Mouse (Mus musculus): ENCODE results near the gene Litaf. TPM values are rescaled to one million over a fixed set of nuclear protein-coding genes. Genes with fewer than 3 reads are reported as not detected.
"Not testable (repeated sequence)": the region's sequence is repeated elsewhere in the genome, so short reads cannot be mapped to it uniquely, and the experiment has no call there.

Gene Litaf
- polyA plus RNA-seq, 1 experiment, result 102 TPM

DNA sequence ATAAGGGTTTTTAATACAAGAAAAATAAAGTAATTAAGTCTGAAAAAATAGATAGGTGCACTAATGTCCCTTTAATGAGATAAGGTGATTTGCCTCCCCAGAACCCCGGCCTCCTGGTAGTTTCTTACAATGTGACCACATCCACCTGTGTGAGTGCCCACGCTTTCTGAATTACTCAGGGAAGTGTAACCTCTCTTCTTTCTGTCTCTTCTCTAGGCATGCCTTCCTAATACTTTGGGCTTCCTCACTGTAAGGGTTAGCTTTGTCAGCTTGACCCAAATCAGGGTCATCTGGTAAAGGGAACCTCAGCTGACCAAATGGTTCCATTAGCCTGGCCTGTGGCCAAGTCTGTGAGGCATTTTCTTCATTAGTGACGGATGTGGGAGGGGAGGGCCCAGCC lies 51.5 kb downstream of the Litaf start:
- peaks cover 15% of the 10 kb centered on the region for H3K4me1 ChIP-seq (ENCODE audit: control insufficient read depth, insufficient read depth, low read length)
- H3K36me3 ChIP-seq (ENCODE audit: control insufficient read depth, insufficient read depth, low read length, poor library complexity, severe bottlenecking), result no peaks in the 10 kb centered on the region
- no peak overlapping the region for H3K27ac ChIP-seq (ENCODE audit: insufficient read depth, low read length)
- no peak overlapping the region for H3K4me3 ChIP-seq (ENCODE audit: low read depth, low read length)
- H3K9me3 ChIP-seq (replicated peaks; ENCODE audit: control insufficient read depth, insufficient read depth, low read length, poor library complexity, severe bottlenecking), result no peaks in the 10 kb centered on the region
- H3K9ac ChIP-seq (ENCODE audit: low read depth, poor library complexity, severe bottlenecking), result no peak overlapping the region
- TF ChIP-seq EP300 (IDR thresholded peaks at IDR 0.05; ENCODE audit: insufficient read depth, low read depth, low read length), result no peak
- TF ChIP-seq CTCF (IDR thresholded peaks at IDR 0.05; ENCODE audit: low read depth, low read length), result no peak
- no peak for TF ChIP-seq POLR2A (IDR thresholded peaks at IDR 0.05; ENCODE audit: insufficient read depth, low read length)
- H3K27me3 ChIP-seq (ENCODE audit: control insufficient read depth, insufficient read depth, low read length, poor library complexity, severe bottlenecking), result no peaks in the 10 kb centered on the region

DNA sequence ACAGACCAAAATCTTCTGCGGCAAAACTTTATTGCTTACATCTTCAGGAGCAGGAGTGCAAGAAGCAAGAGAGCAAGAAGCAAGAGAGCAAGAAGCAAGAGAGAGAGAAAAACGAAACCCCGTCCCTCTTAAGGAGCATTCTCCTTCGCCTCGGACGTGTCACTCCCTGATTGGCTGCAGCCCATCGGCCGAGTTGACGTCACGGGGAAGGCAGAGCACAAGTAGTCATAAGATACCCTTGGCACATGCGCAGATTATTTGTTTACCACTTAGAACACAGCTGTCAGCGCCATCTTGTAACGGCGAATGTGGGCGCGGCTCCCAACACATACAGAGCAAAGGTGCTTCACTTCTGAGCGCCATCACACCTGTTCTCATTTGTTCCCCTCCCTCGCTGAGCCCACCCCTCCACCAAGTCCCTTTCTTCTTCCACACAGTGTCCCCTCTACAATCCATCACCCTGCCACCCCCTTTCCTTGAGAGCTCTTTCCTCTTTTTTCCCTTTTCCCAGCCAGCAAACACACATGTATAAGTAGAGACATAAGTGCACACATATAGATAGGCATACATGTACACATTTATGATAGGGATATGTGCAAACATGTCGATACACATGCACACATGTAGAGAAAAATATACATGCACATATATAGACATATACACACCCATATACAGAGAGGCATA lies 52.4 kb downstream of the Litaf start:
- Histone ChIP-seq H3K4me1 (ENCODE audit: control insufficient read depth, insufficient read depth, low read length) (peaks cover 14% of the 10 kb centered on the region), H3K9ac (ENCODE audit: low read depth, poor library complexity, severe bottlenecking) (peak overlapping the region; percentile 6; the same call in 1 of the 2 replicates), H3K4me3 (ENCODE audit: low read depth, low read length) (peak overlapping the region; percentile 47; the same call in 1 of the 2 replicates), H3K27ac (ENCODE audit: insufficient read depth, low read length) (peak overlapping the region; percentile 85)
- not testable (repeated sequence) for H3K9me3 ChIP-seq (replicated peaks; ENCODE audit: control insufficient read depth, insufficient read depth, low read length, poor library complexity, severe bottlenecking); H3K36me3 ChIP-seq (ENCODE audit: control insufficient read depth, insufficient read depth, low read length, poor library complexity, severe bottlenecking); H3K27me3 ChIP-seq (ENCODE audit: control insufficient read depth, insufficient read depth, low read length, poor library complexity, severe bottlenecking)

DNA sequence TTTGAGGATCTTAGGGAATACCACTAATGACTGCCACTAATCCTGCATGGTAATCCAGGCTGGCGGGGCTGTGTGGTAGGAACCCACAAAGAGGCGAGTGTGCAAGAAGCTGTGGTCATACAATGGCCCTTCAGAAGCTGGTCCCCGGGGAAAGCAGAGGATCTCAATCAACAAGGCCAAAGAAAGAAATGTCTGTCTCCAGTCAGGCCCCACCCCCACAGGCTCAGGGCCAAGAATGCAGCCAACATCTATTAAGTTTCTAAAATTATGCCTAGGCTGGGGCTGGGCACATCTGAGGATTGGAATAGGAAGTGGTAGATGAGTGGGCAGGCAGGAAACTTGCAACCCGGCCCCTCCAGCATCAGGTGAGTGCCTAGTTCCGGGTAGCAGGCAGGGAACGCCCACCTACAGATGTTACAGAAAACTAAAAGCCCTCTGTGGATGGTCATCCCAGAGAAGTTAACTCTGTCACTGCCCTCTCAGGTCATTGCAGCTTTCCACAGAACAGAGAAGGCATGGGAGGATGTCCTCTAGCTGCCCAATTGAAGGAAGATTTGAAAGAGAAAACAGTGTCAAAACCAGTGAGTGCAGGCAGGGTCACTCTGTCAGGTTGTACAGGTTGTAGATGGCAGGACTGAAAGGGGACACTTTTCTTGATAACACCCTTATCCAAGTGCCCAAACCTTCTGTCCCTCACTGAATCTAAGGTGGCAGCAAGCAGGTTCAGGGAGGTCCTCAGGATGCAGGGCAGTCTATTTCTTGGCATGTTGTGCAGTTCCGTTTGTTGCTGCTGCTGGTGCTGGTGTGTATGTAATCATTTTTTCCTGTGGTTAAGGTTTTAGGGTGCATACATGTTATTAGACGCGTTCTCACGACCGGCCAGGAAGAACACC lies 53.1 kb downstream of the Litaf start:
- Histone ChIP-seq H3K27me3 (ENCODE audit: control insufficient read depth, insufficient read depth, low read length, poor library complexity, severe bottlenecking) (no peaks in the 10 kb centered on the region), H3K4me1 (ENCODE audit: control insufficient read depth, insufficient read depth, low read length) (peaks cover 10% of the 10 kb centered on the region), H3K4me3 (ENCODE audit: low read depth, low read length) (peak overlapping the region; percentile 47), H3K36me3 (ENCODE audit: control insufficient read depth, insufficient read depth, low read length, poor library complexity, severe bottlenecking) (no peaks in the 10 kb centered on the region), H3K27ac (ENCODE audit: insufficient read depth, low read length) (peak overlapping the region; percentile 85), H3K9ac (ENCODE audit: low read depth, poor library complexity, severe bottlenecking) (peak overlapping the region; percentile 6; the same call in 1 of the 2 replicates), H3K9me3 (replicated peaks; ENCODE audit: control insufficient read depth, insufficient read depth, low read length, poor library complexity, severe bottlenecking) (no peaks in the 10 kb centered on the region)
- TF ChIP-seq POLR2A (IDR thresholded peaks at IDR 0.05; ENCODE audit: insufficient read depth, low read length), result no peak
- no peak for TF ChIP-seq CTCF (IDR thresholded peaks at IDR 0.05; ENCODE audit: low read depth, low read length)
- peak; percentile 27; the same call in 1 of the 2 replicates for TF ChIP-seq EP300 (IDR thresholded peaks at IDR 0.05; ENCODE audit: insufficient read depth, low read depth, low read length)

DNA sequence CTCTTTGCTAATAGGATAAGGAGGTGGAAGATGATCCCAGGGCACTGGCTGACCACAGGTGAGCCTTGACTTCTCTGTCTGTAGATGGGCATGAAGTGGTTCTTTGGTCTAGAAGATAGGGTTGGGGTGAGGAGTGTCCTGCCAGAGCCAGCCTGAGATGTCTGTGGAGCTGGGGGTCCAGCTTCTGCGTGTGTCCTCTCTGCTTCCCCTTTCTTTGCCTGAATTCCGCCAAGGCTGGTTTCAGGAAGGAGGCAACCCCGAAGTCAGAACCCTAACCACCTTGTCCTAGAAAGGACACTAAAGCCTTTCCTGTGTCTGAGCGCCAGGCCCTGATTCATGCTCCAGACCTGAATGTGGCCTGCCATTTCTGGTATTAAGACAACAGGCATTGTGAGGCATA lies 54.0 kb downstream of the Litaf start:
- Histone ChIP-seq H3K9me3 (replicated peaks; ENCODE audit: control insufficient read depth, insufficient read depth, low read length, poor library complexity, severe bottlenecking) (no peaks in the 10 kb centered on the region), H3K9ac (ENCODE audit: low read depth, poor library complexity, severe bottlenecking) (no peak overlapping the region), H3K27me3 (ENCODE audit: control insufficient read depth, insufficient read depth, low read length, poor library complexity, severe bottlenecking) (no peaks in the 10 kb centered on the region), H3K4me3 (ENCODE audit: low read depth, low read length) (no peak overlapping the region), H3K27ac (ENCODE audit: insufficient read depth, low read length) (peak overlapping the region; percentile 4; the same call in 1 of the 2 replicates), H3K4me1 (ENCODE audit: control insufficient read depth, insufficient read depth, low read length) (peaks cover 7% of the 10 kb centered on the region), H3K36me3 (ENCODE audit: control insufficient read depth, insufficient read depth, low read length, poor library complexity, severe bottlenecking) (no peaks in the 10 kb centered on the region)
- no peak for TF ChIP-seq POLR2A (IDR thresholded peaks at IDR 0.05; ENCODE audit: insufficient read depth, low read length)
- TF ChIP-seq CTCF (IDR thresholded peaks at IDR 0.05; ENCODE audit: low read depth, low read length), result no peak
- TF ChIP-seq EP300 (IDR thresholded peaks at IDR 0.05; ENCODE audit: insufficient read depth, low read depth, low read length), result no peak

DNA sequence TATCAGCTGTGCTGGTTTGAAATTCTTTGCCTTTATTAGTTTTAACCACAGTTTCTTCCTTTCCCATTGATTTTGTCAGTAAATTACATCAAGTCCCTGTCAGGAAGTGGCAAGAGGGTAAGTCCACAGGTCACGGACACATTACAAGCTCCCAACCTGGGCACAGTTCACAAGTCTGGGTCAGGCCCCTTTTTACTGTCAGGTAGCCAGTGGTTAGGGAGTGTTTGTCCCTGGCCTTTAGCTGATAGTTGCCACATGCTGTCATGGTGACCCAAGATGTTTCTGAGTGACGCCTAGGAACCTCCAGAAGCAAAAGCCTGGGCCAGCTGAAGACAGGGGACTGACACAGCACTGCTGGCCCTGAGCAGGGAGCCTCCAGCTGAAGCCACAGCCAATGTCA lies 54.8 kb downstream of the Litaf start:
- TF ChIP-seq EP300 (IDR thresholded peaks at IDR 0.05; ENCODE audit: insufficient read depth, low read depth, low read length), result no peak
- TF ChIP-seq CTCF (IDR thresholded peaks at IDR 0.05; ENCODE audit: low read depth, low read length), result no peak
- no peak for TF ChIP-seq POLR2A (IDR thresholded peaks at IDR 0.05; ENCODE audit: insufficient read depth, low read length)
- H3K27ac ChIP-seq (ENCODE audit: insufficient read depth, low read length), result no peak overlapping the region

DNA sequence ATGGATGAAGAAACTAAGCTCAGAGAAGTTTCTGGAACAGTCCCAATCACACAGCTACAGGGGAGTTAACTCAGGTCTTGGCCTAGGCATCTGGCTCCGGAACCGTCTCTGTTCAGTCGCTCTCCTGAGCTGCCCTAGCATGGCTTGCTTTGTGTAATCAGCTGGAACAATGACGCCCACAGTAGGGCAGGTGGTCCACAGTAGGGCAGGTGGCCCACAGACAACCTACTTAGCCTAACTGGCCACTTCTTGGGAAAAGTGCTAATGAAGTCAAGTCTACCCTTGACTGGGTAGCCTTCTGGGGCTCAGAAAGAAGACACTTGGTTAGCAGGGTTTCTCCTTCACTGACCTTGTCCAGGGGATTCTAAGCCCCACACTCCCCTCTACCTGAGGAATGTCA lies 55.7 kb downstream of the Litaf start:
- H3K9ac ChIP-seq (ENCODE audit: low read depth, poor library complexity, severe bottlenecking), result no peak overlapping the region
- no peak for TF ChIP-seq CTCF (IDR thresholded peaks at IDR 0.05; ENCODE audit: low read depth, low read length)
- no peak for TF ChIP-seq EP300 (IDR thresholded peaks at IDR 0.05; ENCODE audit: insufficient read depth, low read depth, low read length)
- TF ChIP-seq POLR2A (IDR thresholded peaks at IDR 0.05; ENCODE audit: insufficient read depth, low read length), result no peak

More for the DNA sequence above, 54.8 kb downstream of the Litaf start:
- Histone ChIP-seq H3K9me3 (replicated peaks; ENCODE audit: control insufficient read depth, insufficient read depth, low read length, poor library complexity, severe bottlenecking) (no peaks in the 10 kb centered on the region), H3K9ac (ENCODE audit: low read depth, poor library complexity, severe bottlenecking) (no peak overlapping the region), H3K4me1 (ENCODE audit: control insufficient read depth, insufficient read depth, low read length) (peaks cover 9% of the 10 kb centered on the region), H3K36me3 (ENCODE audit: control insufficient read depth, insufficient read depth, low read length, poor library complexity, severe bottlenecking) (no peaks in the 10 kb centered on the region), H3K27me3 (ENCODE audit: control insufficient read depth, insufficient read depth, low read length, poor library complexity, severe bottlenecking) (no peaks in the 10 kb centered on the region), H3K4me3 (ENCODE audit: low read depth, low read length) (no peak overlapping the region)

More for the DNA sequence above, 55.7 kb downstream of the Litaf start:
- Histone ChIP-seq H3K36me3 (ENCODE audit: control insufficient read depth, insufficient read depth, low read length, poor library complexity, severe bottlenecking) (no peaks in the 10 kb centered on the region), H3K4me1 (ENCODE audit: control insufficient read depth, insufficient read depth, low read length) (peaks cover 9% of the 10 kb centered on the region), H3K27me3 (ENCODE audit: control insufficient read depth, insufficient read depth, low read length, poor library complexity, severe bottlenecking) (no peaks in the 10 kb centered on the region), H3K4me3 (ENCODE audit: low read depth, low read length) (no peak overlapping the region), H3K9me3 (replicated peaks; ENCODE audit: control insufficient read depth, insufficient read depth, low read length, poor library complexity, severe bottlenecking) (no peaks in the 10 kb centered on the region), H3K27ac (ENCODE audit: insufficient read depth, low read length) (no peak overlapping the region)
